Mouse (Mus musculus): Measurements from ENCODE around the gene Tmem204.

Tmem204 gene

DNA sequence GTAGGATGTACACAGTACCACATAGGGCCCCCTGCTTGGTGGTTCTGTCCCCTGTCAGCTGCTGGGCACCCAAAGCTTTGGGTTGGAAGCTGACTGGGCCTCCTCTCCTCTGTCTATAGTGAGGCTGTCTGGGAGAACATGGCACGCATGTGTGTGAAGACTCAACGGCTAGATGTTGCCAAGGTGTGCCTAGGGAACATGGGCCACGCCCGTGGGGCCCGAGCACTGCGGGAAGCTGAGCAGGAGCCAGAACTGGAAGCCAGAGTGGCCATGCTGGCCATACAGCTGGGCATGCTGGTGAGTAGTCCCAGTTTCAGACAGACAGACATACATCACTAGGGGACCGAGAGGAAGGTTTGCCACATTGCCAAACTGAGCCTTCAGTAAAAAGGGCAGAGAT lies 3.3 kb upstream of the Tmem204 start:
- DNase-seq (ENCODE audit: low read depth, low spot score): no peak

DNA sequence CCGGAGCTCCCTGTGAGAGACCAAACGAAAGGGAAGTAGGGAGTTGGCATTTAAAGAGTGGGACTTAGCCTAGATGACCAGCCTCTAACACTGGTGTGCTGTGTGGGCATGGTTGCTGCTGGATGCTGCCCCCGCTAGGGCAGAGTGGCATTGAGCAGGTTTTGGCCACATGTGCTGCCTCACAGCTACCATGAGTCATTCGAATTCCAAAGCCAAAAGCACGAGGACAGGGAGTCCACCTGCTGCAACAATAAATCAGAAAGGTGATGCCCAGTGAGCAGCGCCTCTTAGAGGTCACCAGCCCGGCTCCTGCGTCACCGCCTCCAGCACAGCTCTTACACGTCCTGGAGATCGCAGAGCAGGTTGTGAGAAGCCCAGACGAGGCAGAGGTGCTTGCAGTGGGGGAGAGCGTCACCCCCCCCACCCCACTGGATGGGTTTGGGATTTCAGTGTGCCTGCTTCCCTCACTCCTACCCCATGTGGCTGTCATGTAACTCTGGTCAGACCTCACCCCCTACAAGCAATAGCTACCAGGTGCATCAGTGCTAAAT lies 1.5 kb upstream of the Tmem204 start:
- no peak for DNase-seq (ENCODE audit: low read depth, low spot score)

- DNase-seq (ENCODE audit: low read depth, low spot score): no peak
Measured at GRCm38 (mm10) chr17:25082887-25083286, 504 bp downstream of the Tmem204 start.

DNA sequence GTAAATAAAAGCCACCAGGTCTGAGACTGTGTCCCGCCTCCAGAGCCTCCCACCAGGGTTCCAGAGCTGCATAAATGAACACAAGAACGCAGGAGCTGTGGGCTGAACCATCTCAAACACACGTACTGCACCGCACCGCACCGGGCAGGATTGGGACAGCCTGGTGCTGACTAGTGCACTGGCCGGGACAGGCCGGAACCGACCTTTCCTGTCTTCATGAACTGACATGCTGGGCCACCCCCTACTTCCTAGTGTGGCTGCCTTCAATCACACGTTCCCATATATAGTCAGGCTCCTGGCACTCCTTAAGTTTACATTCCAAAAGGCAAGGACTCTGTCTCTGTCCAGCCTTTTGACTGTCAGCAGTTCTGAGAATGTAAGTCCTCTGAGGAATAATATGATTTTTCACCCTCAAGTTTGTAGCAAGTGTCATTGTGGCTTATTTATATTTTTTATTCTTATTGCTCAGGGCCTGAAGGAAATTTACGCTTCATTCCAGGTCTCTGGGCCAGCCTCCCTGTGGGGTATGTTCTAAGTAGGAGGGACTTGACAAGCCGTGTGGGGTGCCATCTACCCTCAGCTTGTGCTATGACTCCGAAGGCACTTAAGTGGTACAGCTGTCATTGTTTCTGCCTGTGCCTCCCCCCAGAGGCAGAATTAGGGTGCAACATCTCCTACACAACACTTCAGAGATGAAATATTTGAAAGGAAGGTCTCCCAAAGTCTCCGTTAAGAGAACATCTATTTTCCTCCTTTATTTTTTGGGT lies 1.1 kb downstream of the Tmem204 start:
- no peak for DNase-seq (ENCODE audit: low read depth, low spot score)

DNA sequence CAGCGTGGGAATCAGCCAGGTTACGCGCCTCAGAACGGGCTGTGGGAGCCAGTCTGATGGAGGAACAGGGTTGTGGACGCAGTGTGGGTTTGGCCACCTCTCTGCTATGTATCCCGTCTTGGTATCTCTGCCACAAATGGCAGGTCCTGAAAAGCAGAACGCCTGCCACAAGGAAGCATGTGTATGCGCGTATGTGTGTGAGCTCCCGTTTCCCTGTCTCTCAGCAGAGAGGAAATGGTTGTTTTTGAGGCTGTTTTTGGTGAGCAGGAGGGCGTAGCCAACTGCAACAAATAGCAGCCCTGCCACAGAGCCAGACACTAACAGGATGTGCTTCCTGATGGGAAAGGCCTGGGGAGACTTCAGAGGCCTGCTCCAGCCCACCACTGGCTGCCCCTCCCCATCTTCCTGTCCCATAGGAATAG lies 2.4 kb downstream of the Tmem204 start:
- no peak for DNase-seq (ENCODE audit: low read depth, low spot score)

GRCm38 (mm10) chr17:25080210-25080609 lies 3.2 kb downstream of the Tmem204 start:
- no peak for DNase-seq (ENCODE audit: low read depth, low spot score)

GRCm38 (mm10) chr17:25077771-25078372 lies 5.5 kb downstream of the Tmem204 start:
- DNase-seq (ENCODE audit: low read depth, low spot score): no peak

DNA sequence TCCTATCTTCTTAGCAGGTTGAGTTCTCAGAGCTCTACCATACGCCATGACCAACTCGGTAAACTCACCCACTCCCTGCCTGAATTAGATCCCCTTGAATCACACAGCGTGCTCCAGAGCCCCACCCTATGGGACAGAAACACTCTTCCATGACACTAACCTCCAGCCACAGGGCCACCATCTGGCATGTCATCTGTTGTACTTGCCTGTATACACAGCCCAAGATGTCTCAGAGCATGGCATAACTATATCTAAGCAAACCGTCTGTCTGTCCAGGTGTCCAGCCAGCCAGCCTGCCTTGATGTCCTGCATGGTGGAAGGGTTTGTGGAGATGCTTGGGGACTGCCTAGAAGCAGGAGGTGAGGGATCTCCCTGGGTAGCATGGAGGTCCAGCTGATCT lies 6.5 kb downstream of the Tmem204 start:
- no peak for DNase-seq (ENCODE audit: low read depth, low spot score)

DNA sequence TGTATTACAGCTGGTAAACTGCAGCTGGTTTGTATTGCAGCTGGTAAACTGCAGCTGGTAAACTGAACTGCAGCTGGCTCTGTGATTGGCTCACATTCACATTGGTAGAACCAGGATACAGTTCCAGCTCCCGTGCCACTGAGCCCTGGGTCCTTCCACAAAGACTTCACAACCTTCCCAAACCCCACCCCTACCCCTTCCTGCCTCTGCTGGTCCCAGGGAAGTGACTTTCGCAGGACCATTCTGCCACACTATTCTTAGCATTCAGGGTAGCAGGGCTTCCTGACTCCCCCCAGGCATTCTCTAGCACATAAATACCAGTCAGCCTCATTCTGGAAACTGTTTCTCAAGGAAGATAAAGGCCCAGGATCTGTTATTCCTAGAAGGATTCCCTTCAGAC lies 14.7 kb downstream of the Tmem204 start:
- no peak for DNase-seq (ENCODE audit: low read depth, low spot score)

DNA sequence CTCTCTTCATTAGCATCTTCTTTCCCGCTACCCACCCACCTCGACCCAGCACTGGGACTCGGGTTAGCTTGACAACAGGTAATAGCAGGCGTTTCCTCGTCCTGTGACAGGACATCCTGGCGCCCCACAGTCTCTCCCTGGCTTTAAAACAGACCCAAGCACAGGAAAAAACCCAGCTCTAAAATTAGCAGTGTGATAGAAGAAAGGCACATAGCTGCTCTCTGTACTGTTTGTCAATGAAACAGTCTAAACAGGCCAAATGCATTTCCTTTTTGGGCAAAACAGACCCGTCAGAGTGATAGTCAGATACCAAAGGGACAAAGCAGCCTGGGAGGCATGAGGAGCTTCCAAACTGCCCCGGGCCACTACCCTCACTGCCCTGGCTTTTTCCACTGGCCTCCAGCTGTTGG lies 15.9 kb downstream of the Tmem204 start:
- DNase-seq (ENCODE audit: low read depth, low spot score): no peak

GRCm38 (mm10) chr17:25066595-25066994 lies 16.8 kb downstream of the Tmem204 start:
- no peak for DNase-seq (ENCODE audit: low read depth, low spot score)

DNA sequence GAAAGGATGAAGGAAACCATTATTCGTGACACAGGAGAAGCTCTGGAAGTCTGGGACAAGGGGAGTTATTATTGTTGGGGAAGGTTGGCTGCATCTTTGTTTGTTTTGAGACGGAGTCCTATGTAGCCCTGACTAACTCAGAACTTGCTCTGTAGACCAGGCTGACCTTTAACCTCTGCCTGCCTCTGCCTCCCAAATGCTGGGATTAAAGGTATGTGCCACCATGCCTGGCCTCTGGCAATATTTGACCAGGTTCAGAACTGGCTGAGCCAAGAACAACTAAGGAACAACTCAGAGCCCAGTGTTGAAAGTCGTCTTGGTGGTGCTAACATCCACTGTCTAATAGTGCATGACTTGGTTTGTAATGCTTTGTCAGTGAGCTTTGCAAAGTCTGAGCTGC lies 18.2 kb downstream of the Tmem204 start:
- no peak for DNase-seq (ENCODE audit: low read depth, low spot score)

DNA sequence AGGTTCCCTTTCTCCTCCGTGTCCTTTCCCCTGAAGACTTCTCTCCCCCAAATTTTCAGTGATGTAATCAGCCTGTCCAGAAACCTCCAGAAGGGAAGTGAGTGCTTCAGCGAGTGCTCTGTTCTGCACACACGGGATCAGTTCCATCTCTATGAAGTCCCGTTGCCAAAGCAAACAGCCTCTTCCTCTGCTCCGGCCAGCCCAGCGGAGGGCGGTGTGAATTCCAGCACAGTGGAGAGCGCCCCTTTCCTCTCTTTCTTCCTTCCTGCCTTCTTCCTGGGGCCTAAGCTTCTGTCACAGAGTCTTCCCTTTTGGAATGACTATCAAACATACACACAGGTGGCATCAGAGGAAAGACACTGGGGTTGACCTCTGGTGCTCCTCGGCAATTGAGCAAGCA lies 19.0 kb downstream of the Tmem204 start:
- no peak for DNase-seq (ENCODE audit: low read depth, low spot score)

DNA sequence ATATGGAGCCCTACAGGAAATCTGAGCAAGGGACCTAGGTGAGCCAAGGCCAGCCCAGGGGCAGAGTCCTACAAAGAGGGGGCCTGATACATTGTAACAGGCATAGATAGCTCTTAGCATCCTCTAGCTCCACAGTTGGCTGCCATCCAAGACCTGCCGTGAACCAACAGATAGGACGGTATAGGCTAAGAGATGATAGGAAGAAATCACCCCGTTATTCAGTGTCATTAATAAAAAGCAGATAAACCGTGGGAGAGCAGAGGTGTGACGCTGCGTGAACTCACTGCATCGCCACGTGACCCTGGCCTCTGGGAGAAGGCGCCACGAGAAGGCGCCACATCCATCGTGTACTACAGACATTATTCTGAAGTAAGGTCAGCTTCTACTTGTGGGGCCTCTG lies 19.5 kb downstream of the Tmem204 start:
- DNase-seq (ENCODE audit: low read depth, low spot score): no peak

DNA sequence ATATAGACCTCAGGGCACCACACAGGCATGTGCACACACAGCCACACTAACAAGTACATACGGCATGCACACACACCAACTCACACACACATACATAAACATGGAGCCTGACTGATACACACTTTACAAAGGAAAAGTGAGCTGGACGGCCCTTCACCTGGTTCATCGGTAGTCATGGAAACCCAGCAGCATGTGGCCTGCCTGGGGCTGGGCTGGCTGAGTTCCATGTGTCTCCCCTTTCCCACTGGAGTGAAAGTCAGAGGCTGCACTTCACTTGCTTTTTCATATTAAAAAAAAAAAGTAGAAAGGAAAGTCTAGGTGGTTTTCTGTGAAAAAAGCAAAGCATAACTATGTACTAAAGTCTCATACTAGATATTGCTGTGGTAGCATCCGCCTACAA lies 20.1 kb downstream of the Tmem204 start:
- DNase-seq (ENCODE audit: low read depth, low spot score): no peak

GRCm38 (mm10) chr17:25057041-25057440 lies 26.4 kb downstream of the Tmem204 start:
- no peak for DNase-seq (ENCODE audit: low read depth, low spot score)

GRCm38 (mm10) chr17:25053274-25053673 lies 30.1 kb downstream of the Tmem204 start:
- DNase-seq (ENCODE audit: low read depth, low spot score): no peak

GRCm38 (mm10) chr17:25047143-25047542 lies 36.2 kb downstream of the Tmem204 start:
- DNase-seq (ENCODE audit: low read depth, low spot score): no peak

- no peak for DNase-seq (ENCODE audit: low read depth, low spot score)
Measured at GRCm38 (mm10) chr17:25045281-25045680, 38.1 kb downstream of the Tmem204 start.

DNA sequence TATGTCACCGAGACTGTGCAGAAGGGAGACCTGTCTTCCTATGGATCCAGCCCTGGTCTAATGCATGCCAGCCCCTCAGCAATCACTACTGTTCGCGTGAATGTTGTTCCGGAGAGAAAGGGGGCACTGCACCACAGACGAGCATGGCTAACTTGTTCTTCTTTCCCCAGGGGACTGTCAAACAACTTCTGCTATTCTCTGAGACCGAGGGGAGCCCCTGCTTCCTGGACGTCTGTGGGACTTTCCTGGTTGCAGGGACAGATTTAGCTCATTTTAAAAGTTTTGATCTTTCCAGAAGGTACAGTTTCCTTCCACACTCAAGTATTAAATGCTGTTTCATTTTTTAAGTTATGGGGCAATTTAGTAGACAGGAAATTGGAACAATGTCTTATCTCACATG lies 38.5 kb downstream of the Tmem204 start:
- DNase-seq (ENCODE audit: low read depth, low spot score): no peak

GRCm38 (mm10) chr17:25036183-25036582 lies 47.2 kb downstream of the Tmem204 start:
- no peak for DNase-seq (ENCODE audit: low read depth, low spot score)

- peak; percentile 79 for DNase-seq (ENCODE audit: low read depth, low spot score)
Measured at GRCm38 (mm10) chr17:25016292-25017132, 66.9 kb downstream of the Tmem204 start.
